Mouse (Mus musculus): Measurements from ENCODE around the gene Sucnr1.

Sucnr1 gene

DNA sequence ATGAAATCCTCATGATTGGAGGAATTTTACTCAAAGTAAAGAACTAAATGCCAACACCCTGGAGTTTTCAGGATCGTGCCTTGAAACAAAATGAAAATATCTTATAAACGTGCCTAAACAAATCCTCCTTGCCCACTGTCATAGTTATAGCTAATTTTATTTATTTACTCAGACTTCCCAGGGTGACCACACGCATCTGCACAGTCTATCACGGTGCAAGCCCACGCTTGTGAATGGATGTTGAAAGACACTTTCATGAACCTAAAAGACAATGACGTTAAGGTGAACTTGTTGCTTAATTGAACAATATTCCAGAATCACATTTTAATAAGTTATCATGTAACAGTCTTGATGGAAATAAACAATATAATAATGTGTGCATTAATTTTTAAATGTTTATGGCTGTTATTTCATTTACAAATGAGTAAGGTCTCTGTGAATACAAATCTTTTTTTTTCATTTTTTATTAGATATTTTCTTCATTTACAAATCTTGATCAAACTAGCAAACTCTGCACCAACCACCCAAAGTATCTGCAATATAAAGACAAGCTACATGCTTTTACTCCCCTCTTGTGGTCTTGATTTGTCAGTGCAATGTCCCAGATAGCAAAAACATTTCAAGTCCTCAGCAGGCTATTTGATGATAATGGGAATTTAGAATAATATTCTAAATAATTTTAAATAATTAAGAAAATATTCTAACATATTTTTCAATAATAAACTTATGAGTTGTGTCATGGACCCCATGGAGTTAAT is 30.4 kb downstream of the Sucnr1 start:
- DNase-seq (ENCODE audit: low spot score), result peak; percentile 12

DNA sequence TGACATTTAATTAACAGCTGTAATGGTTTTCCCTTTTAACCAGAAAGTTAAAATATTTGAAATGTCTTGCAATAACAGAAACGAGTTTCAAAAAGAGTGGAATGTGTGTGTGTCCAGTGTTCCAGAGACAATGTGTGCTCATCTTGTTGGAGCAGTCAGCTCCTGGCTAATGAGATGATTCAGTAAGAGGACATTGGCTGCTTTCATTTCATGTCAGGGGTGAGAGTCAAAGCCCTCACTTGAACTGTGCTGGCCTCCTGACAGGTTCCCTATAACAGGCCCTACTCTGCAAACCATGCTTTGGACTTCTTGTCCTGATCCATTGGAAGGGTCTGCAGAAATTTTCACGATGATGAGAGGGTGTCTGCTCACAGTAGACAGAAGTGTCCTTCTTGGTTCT is 32.9 kb downstream of the Sucnr1 start:
- DNase-seq (ENCODE audit: low spot score), result no peak

DNA sequence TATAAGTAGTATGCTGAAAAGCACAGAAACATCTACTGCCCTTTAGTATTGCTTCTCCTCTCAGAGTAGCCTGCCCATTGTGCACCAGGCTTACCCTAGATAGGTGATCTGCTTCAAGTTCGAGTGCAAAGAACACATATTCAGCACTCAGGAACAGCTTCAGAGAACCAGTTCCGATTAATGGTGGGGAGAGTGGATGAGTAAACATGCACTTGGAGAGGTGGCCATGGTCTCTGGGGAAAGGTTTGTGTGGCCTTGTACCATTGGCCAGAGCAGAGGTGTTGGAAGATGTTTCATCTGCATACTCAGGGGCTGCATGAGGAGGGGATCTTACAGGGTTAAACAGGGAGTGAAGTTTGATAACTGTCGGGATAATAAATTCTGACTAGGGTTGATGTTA is 39.8 kb downstream of the Sucnr1 start:
- no peak for DNase-seq (ENCODE audit: low spot score)

DNA sequence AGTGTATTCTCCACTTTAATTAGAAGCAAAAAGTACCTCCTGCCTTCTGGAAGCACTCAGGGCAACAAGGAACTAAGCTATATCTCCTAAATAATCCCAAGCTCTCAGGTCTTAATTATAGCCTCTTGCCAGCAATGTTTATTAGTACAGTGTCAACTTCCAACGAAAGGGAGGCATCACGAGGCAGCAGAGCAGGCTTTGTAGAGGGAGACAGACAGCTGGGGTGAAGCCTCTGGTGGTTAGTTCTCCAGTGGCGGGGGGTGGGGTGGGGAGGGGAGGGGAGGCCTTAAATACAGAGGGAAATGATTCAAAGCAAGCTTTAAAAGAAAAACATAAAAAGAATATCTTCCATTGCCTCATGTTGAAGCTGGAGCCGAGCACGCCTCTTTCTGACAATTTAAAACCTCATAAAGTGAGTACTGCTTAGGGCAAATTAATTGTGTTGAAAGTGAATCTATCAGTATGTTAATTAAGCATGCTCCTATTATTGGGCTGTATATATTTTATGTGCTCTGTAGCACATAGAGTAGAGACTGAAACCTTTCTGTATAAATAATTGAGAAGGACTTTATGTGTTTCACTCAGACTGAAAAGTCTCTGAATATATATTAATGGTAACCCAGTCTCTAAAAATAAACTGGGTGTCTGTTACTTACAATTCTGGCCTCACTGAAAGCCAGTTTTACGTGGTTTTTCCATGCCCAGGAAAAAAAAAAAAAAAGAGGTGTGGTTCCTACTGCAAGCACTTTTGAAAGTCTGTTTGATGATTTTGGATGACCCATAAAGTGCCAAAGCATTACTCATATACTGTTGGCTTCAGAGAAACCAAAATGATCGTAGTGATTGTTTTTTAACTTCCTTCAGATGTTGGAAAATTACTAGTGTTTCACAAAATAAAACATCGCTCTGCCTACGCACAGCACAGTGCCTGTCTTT is 42.5 kb downstream of the Sucnr1 start:
- DNase-seq (ENCODE audit: low spot score), result no peak

DNA sequence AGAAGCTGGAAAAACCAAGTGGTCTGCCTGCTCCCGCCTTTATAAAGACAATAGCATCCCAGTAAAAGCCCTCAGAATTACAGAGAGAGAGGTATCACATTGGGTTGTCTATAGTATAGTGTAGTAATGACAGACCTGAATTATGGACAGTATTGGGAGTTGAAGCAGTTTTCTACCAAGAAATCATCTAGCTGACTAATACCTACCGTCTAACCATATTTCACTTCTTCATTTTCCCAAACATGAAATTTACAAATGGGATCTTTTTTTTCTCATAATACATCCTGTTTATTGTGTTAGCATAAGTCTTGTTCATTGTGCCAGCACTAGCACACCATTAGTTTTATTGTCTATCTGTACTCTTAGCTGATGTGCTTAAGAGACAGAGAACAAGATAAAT is 44.9 kb downstream of the Sucnr1 start:
- no peak for DNase-seq (ENCODE audit: low spot score)

DNA sequence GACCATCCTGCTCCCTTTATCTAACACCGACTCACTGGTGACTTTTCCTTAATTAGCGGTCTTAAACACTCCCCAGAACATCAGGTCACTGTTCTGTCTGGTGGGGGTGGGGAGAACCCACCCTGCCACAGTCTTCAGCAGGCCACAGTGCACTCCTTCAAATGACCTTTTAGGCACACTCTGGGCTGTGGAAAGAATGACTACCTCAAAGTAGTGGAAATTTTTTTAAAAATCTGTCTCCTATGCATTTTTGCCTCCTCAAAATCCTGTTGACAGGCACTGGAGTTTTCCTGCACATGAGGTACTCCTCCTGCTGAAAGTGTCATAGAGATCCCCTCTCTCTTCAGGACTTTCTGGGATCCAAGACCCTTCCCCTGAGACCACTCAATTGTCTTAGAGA is 46.6 kb downstream of the Sucnr1 start:
- no peak for DNase-seq (ENCODE audit: low spot score)

DNA sequence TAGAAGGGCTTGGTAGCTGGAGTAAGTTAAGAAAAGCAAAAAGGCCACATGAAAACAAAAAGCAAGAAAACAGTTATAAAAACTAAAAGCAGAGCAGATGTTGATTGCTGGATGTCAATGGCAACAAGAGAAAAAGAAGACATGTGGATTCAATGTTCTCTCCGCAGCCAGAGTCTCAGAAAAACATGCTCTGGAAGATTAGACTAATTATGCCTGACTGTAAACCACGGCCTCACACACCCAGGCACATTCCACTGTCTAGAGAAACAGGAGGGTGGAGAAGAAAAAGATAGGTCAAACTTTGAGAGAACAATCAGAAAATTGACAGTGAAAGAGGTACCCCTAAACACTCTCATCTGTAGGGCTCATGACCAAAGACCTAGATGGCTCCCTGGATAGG is 54.1 kb downstream of the Sucnr1 start:
- no peak for DNase-seq (ENCODE audit: low spot score)

All from ovary, postnatal 14 days (tissue).